Mouse (Mus musculus): Measurements from ENCODE around the gene Ncln. TPM values are rescaled to one million over a fixed set of nuclear protein-coding genes. Genes with fewer than 3 reads are reported as not detected.

Gene Ncln
- polyA plus RNA-seq, 1 experiment from 2014 or later: 55.7 TPM

GRCm38 (mm10) chr10:81495151-81495550 lies 1.0 kb downstream of the Ncln start:
- 69% methylated on average over 6 of the region's 6 CpGs for WGBS
- no peak for ATAC-seq (replicated peaks; ENCODE audit: extremely low read depth, insufficient read depth, low FRiP score)
- Histone ChIP-seq H3K4me3 (ENCODE audit: low read length) (peak overlapping the region; percentile 87), H3K9me3 (replicated peaks; ENCODE audit: control insufficient read depth, low read length) (no peaks in the 10 kb centered on the region), H3K27ac (ENCODE audit: low read length) (no peak overlapping the region), H3K36me3 (ENCODE audit: control insufficient read depth, insufficient read depth) (peaks cover 25% of the 10 kb centered on the region), H3K9ac (ENCODE audit: low read length) (peak overlapping the region; percentile 92), H3K4me2 (ENCODE audit: low read depth, low read length) (peak overlapping the region; percentile 94), H3K27me3 (ENCODE audit: control insufficient read depth, insufficient read depth, low read length) (no peaks in the 10 kb centered on the region), H3K4me1 (ENCODE audit: control insufficient read depth, insufficient read depth, low read length) (peaks cover 14% of the 10 kb centered on the region)

GRCm38 (mm10) chr10:81494260-81495041 lies 1.7 kb downstream of the Ncln start:
- 86% methylated on average over 11 of the region's 11 CpGs for WGBS
- no peak overlapping the region for H3K4me3 ChIP-seq (ENCODE audit: low read length)

DNA sequence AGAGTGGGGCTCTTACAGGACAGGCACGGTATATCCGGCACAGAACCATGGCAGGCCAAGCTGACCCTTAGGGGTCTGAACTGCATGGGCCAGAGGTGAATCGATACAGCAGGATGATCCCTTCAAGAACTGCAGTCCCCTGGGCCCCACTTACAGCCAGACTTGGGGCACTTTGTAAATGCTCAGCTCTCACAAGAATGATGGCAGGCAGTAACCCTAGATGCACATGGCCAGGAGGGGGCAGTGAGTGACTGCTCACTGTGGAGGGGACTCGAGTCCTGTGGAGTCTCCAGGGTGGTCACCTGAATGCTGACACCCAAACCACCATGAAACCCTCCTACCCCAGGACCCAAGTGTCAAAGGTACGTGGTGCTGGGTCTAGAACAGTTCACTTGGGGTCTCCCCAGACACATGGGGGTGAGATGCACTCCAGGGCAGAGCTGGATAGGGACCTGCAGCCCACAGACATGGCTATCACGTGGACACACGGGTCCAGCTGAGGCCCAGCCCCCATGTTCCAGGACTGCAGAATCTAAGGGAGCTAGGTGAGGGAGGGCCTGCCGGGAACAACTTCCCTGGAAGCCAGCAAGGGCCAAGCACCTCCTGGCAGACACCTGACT lies 2.5 kb downstream of the Ncln start:
- Histone ChIP-seq H3K36me3 (ENCODE audit: control insufficient read depth, insufficient read depth) (peaks cover 31% of the 10 kb centered on the region), H3K4me2 (ENCODE audit: low read depth, low read length) (no peak overlapping the region)

More at GRCm38 (mm10) chr10:81494260-81495041, 1.7 kb downstream of the Ncln start:
- Histone ChIP-seq H3K4me1 (ENCODE audit: control insufficient read depth, insufficient read depth, low read length) (peaks cover 14% of the 10 kb centered on the region), H3K9ac (ENCODE audit: low read length) (no peak overlapping the region), H3K27ac (ENCODE audit: low read length) (no peak overlapping the region), H3K4me2 (ENCODE audit: low read depth, low read length) (peak overlapping the region; percentile 94; the same call in 1 of the 2 replicates), H3K36me3 (ENCODE audit: control insufficient read depth, insufficient read depth) (peaks cover 28% of the 10 kb centered on the region), H3K27me3 (ENCODE audit: control insufficient read depth, insufficient read depth, low read length) (no peaks in the 10 kb centered on the region), H3K9me3 (replicated peaks; ENCODE audit: control insufficient read depth, low read length) (no peaks in the 10 kb centered on the region)
- no peak for ATAC-seq (replicated peaks; ENCODE audit: extremely low read depth, insufficient read depth, low FRiP score)

GRCm38 (mm10) chr10:81492606-81493240 lies 3.5 kb downstream of the Ncln start:
- no peaks in the 10 kb centered on the region for H3K27me3 ChIP-seq (ENCODE audit: control insufficient read depth, insufficient read depth, low read length)
- no peak overlapping the region for H3K4me2 ChIP-seq (ENCODE audit: low read depth, low read length)
- ATAC-seq (replicated peaks; ENCODE audit: extremely low read depth, insufficient read depth, low FRiP score): no peak
- H3K27ac ChIP-seq (ENCODE audit: low read length): no peak overlapping the region
- H3K9me3 ChIP-seq (replicated peaks; ENCODE audit: control insufficient read depth, low read length): no peaks in the 10 kb centered on the region
- peaks cover 18% of the 10 kb centered on the region for H3K4me1 ChIP-seq (ENCODE audit: control insufficient read depth, insufficient read depth, low read length)
- WGBS: 91% methylated on average over 11 of the region's 11 CpGs
- H3K36me3 ChIP-seq (ENCODE audit: control insufficient read depth, insufficient read depth): peaks cover 41% of the 10 kb centered on the region
- no peak overlapping the region for H3K9ac ChIP-seq (ENCODE audit: low read length)
- no peak overlapping the region for H3K4me3 ChIP-seq (ENCODE audit: low read length)

More for the DNA sequence above, 2.5 kb downstream of the Ncln start:
- Histone ChIP-seq H3K27me3 (ENCODE audit: control insufficient read depth, insufficient read depth, low read length) (no peaks in the 10 kb centered on the region), H3K4me1 (ENCODE audit: control insufficient read depth, insufficient read depth, low read length) (peaks cover 14% of the 10 kb centered on the region), H3K9ac (ENCODE audit: low read length) (no peak overlapping the region), H3K27ac (ENCODE audit: low read length) (no peak overlapping the region), H3K9me3 (replicated peaks; ENCODE audit: control insufficient read depth, low read length) (no peaks in the 10 kb centered on the region), H3K4me3 (ENCODE audit: low read length) (no peak overlapping the region)
- WGBS: 80% methylated on average over 8 of the region's 8 CpGs
- no peak for ATAC-seq (replicated peaks; ENCODE audit: extremely low read depth, insufficient read depth, low FRiP score)

DNA sequence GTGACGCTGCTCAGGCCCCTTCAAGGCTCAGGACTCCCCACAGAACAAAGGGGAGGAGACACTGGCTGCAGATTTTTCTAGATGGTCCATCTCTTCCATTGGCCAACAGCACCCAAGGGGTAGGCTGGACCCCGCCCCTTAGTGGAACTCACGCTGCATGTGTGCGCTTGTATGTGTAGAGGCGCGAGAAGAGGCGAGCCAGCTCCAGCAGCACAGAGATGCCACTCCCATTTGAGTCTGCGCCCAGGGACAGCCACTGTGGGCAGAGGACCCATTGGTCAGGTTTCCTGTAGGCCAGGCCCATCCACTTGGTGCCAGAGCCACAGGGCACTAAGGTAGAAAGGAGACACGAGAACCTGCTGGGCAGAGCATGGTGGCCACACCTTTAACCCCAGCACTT lies 5.2 kb downstream of the Ncln start:
- Histone ChIP-seq H3K36me3 (ENCODE audit: control insufficient read depth, insufficient read depth) (peaks cover 52% of the 10 kb centered on the region), H3K27me3 (ENCODE audit: control insufficient read depth, insufficient read depth, low read length) (no peaks in the 10 kb centered on the region), H3K9me3 (replicated peaks; ENCODE audit: control insufficient read depth, low read length) (no peaks in the 10 kb centered on the region), H3K4me2 (ENCODE audit: low read depth, low read length) (no peak overlapping the region), H3K4me1 (ENCODE audit: control insufficient read depth, insufficient read depth, low read length) (peaks cover 18% of the 10 kb centered on the region), H3K27ac (ENCODE audit: low read length) (no peak overlapping the region), H3K4me3 (ENCODE audit: low read length) (no peak overlapping the region), H3K9ac (ENCODE audit: low read length) (no peak overlapping the region)
- ATAC-seq (replicated peaks; ENCODE audit: extremely low read depth, insufficient read depth, low FRiP score): no peak
- WGBS: 88% methylated on average over 9 of the region's 9 CpGs

DNA sequence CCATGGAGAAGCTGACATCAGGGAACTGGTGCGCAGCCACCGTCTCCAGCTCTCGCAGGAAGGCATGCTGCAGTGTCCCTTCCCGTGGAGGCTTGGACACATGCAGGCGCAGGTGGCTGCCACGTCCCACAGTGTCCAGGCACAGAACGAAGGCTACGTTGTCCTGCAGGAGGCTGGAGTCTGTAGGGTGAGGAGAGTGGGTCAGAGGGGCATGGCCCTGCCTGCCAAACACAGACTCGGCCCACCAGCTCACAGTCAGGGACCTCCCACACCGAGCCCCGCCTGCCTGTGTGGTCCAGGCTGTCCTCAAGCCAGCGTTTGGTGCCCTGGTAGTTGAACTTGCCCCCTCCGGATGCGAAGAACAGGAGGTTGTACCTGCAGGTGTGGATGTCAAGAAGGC lies 6.3 kb downstream of the Ncln start:
- no peak overlapping the region for H3K9ac ChIP-seq (ENCODE audit: low read length)
- peaks cover 16% of the 10 kb centered on the region for H3K4me1 ChIP-seq (ENCODE audit: control insufficient read depth, insufficient read depth, low read length)
- ATAC-seq (replicated peaks; ENCODE audit: extremely low read depth, insufficient read depth, low FRiP score): no peak
- H3K4me3 ChIP-seq (ENCODE audit: low read length): no peak overlapping the region
- H3K36me3 ChIP-seq (ENCODE audit: control insufficient read depth, insufficient read depth): peaks cover 52% of the 10 kb centered on the region
- H3K9me3 ChIP-seq (replicated peaks; ENCODE audit: control insufficient read depth, low read length): no peaks in the 10 kb centered on the region
- H3K27me3 ChIP-seq (ENCODE audit: control insufficient read depth, insufficient read depth, low read length): no peaks in the 10 kb centered on the region
- WGBS: 81% methylated on average over 14 of the region's 14 CpGs
- no peak overlapping the region for H3K27ac ChIP-seq (ENCODE audit: low read length)
- H3K4me2 ChIP-seq (ENCODE audit: low read depth, low read length): no peak overlapping the region

DNA sequence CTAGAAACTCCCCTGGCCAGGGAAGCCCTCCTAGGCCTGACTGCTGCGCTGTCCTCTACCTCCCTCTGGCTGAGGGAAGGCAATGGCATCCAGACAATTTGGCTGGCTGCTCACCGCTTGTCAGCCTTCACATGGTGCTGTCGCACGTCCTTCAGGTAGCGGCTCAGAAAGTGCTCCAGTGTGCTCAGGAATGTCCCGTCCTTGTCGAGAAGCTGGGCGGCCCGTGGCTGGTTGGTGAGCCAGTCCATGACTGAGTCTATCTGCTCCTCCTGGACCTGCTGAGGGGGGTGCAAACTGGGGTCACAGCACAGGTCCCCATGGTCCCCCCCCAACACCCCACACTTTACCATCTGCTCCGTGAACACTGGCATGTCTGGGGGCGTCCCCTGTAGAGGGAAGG lies 8.1 kb downstream of the Ncln start:
- Histone ChIP-seq H3K4me3 (ENCODE audit: low read length) (no peak overlapping the region), H3K27ac (ENCODE audit: low read length) (peak overlapping the region; percentile 81), H3K4me1 (ENCODE audit: control insufficient read depth, insufficient read depth, low read length) (0 out of 2 replicates have a peak, but pooled peaks cover 10% of the 10 kb centered on the region), H3K9ac (ENCODE audit: low read length) (peak overlapping the region; percentile 29; the same call in 1 of the 2 replicates), H3K9me3 (replicated peaks; ENCODE audit: control insufficient read depth, low read length) (no peaks in the 10 kb centered on the region), H3K27me3 (ENCODE audit: control insufficient read depth, insufficient read depth, low read length) (no peaks in the 10 kb centered on the region), H3K4me2 (ENCODE audit: low read depth, low read length) (no peak overlapping the region), H3K36me3 (ENCODE audit: control insufficient read depth, insufficient read depth) (peaks cover 52% of the 10 kb centered on the region)
- peak; percentile 33; the same call in 1 of the 2 replicates for ATAC-seq (replicated peaks; ENCODE audit: extremely low read depth, insufficient read depth, low FRiP score)
- WGBS: 48% methylated on average over 11 of the region's 11 CpGs

DNA sequence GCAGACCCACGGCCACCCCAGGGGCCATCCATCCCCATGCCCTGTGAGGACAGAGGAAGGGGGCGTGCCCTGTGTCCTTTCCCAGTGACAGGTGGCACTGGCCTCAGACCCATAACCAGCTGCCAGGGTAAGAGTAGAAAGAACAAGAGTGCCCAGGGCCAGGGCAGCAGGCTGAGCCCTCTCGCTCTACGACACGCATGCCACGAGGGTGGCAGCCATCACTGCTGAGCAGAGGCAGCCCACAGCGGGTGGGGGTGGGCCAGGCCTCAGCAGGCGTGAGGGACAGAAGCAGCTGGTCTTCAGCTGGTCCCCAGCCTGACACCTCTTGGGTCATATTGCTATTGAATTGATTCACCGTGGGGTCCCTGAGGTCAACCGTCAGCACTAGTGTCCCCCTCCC lies 9.7 kb downstream of the Ncln start:
- H3K4me2 ChIP-seq (ENCODE audit: low read depth, low read length): no peak overlapping the region
- no peak overlapping the region for H3K4me3 ChIP-seq (ENCODE audit: low read length)
- no peak for ATAC-seq (replicated peaks; ENCODE audit: extremely low read depth, insufficient read depth, low FRiP score)
- WGBS: 90% methylated on average over 10 of the region's 10 CpGs
- no peak overlapping the region for H3K27ac ChIP-seq (ENCODE audit: low read length)
- H3K36me3 ChIP-seq (ENCODE audit: control insufficient read depth, insufficient read depth): peaks cover 41% of the 10 kb centered on the region
- H3K9me3 ChIP-seq (replicated peaks; ENCODE audit: control insufficient read depth, low read length): no peaks in the 10 kb centered on the region
- peaks cover 4% of the 10 kb centered on the region for H3K27me3 ChIP-seq (ENCODE audit: control insufficient read depth, insufficient read depth, low read length)
- peaks cover 13% of the 10 kb centered on the region; the same call in 1 of the 2 replicates for H3K4me1 ChIP-seq (ENCODE audit: control insufficient read depth, insufficient read depth, low read length)
- no peak overlapping the region for H3K9ac ChIP-seq (ENCODE audit: low read length)

Measured in heart, embryonic 16.5 days (tissue).